Mouse (Mus musculus) hindbrain, embryonic 14.5 days (tissue): ENCODE measurements at regions not wholly inside any gene's neighbourhood (a gene's known extent, or its start where the extent isn't known, plus 50 kb on each side); places are given as distances from the start of the nearest gene placed in this dataset.
A peak's percentile ranks its signal among the peaks of the same experiment; 100 is the strongest.
"Not testable (repeated sequence)": the region's sequence is repeated elsewhere in the genome, so short reads cannot be mapped to it uniquely, and the experiment has no call there.

ENCODE experiments used
- ATAC-seq: fragments of 200-750 bp; cut with Nextera tagmentation; 2 replicates; pipeline ENCODE4 v1.8.0; 2017; ENCODE audit warnings: moderate number of reproducible peaks, mild to moderate bottlenecking, moderate TSS enrichment, moderate library complexity; ENCODE audit not compliant: low FRiP score
- DNase-seq: peaks from one replicate; pipeline ENCODE4 v3.0.0-alpha.2; 2015; ENCODE audit warnings: low spot score
- H3K27ac ChIP-seq: fragments of 300-500 bp; sonication (generic); 2 replicates; pipeline ENCODE4 v1.5.1; 2014; ENCODE audit warnings: mild to moderate bottlenecking, moderate library complexity
- H3K27me3 ChIP-seq: fragments of 300-500 bp; sonication (generic); 2 replicates; pipeline ENCODE4 v1.6.1; 2014; ENCODE audit warnings: mild to moderate bottlenecking, low read length, mixed read lengths; ENCODE audit not compliant: control insufficient read depth, insufficient read depth
- H3K36me3 ChIP-seq: fragments of 300-500 bp; sonication (generic); replicated peaks from 2 replicates; pipeline ENCODE4 v1.6.1; 2014; ENCODE audit not compliant: control insufficient read depth, insufficient read depth
- H3K4me1 ChIP-seq: fragments of 300-500 bp; sonication (generic); replicated peaks from 2 replicates; pipeline ENCODE4 v1.6.1; 2014; ENCODE audit warnings: antibody characterized with exemption, low read length, mixed read lengths; ENCODE audit not compliant: control insufficient read depth, insufficient read depth
- H3K4me2 ChIP-seq: fragments of 300-500 bp; sonication (generic); replicated peaks from 2 replicates; pipeline ENCODE4 v1.6.1; 2014; ENCODE audit warnings: mild to moderate bottlenecking, moderate library complexity
- H3K4me3 ChIP-seq: fragments of 300-500 bp; sonication (generic); replicated peaks from 2 replicates; pipeline ENCODE4 v1.5.1; 2014; ENCODE audit warnings: mild to moderate bottlenecking, low read length
- H3K9ac ChIP-seq: fragments of 300-500 bp; sonication (generic); 2 replicates; pipeline ENCODE4 v1.6.1; 2014
- H3K9me3 ChIP-seq: fragments of 300-500 bp; sonication (generic); 2 replicates; pipeline ENCODE4 v1.6.1; 2016; ENCODE audit warnings: low read length; ENCODE audit not compliant: control insufficient read depth
- WGBS: fragments of 180-500 bp; shearing (Covaris S2); extraction: QIAGEN DNeasy Blood & Tissue Kit; methylation state at CpG from one replicate; pipeline ENCODE4 v1.1.7; 2014; 5-methylcytosine and 5-hydroxymethylcytosine counted together

DNA sequence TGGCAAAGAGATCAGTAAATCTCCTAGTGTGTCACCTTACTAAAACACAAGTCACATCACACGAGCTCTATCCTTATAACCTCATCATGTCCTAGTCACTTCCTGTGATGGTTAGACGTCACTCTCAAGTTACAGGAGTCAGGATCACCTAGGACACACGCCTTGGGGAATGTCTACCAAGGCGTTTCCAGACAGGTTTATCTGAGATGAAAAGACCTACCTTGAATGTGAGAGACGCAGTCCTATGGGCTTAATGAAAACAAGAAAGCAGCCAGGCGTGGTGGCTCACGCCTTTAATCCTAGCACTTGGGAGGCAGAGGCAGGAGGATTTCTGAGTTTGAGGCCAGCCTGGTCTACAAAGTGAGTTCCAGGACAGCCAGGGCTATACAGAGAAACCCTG, 185.0 kb upstream of the Rpl38 start:
- not testable (repeated sequence) for ATAC-seq, H3K27ac ChIP-seq, H3K4me3 ChIP-seq, H3K9me3 ChIP-seq, H3K4me2 ChIP-seq, DNase-seq, H3K36me3 ChIP-seq, H3K27me3 ChIP-seq, H3K9ac ChIP-seq
- peaks cover 17% of the 10 kb centered on the region; the same call in 1 of the 2 replicates for H3K4me1 ChIP-seq
- WGBS = 92% methylated on average over 7 of the region's 7 CpGs

- Histone ChIP-seq H3K9ac (no peak overlapping the region), H3K36me3 (no peaks in the 10 kb centered on the region), H3K9me3 (no peaks in the 10 kb centered on the region), H3K27me3 (0 out of 2 replicates have a peak, but pooled peaks cover 4% of the 10 kb centered on the region), H3K4me3 (no peak overlapping the region), H3K27ac (no peak overlapping the region), H3K4me2 (no peak overlapping the region), H3K4me1 (peaks cover 19% of the 10 kb centered on the region; the same call in 1 of the 2 replicates)
- DNase-seq = no peak
- no peak for ATAC-seq
- WGBS = 59% methylated on average over 10 of the region's 10 CpGs
Measured at GRCm38 (mm10) chr11:114482070-114482469, 186.3 kb upstream of the Rpl38 start.

DNA sequence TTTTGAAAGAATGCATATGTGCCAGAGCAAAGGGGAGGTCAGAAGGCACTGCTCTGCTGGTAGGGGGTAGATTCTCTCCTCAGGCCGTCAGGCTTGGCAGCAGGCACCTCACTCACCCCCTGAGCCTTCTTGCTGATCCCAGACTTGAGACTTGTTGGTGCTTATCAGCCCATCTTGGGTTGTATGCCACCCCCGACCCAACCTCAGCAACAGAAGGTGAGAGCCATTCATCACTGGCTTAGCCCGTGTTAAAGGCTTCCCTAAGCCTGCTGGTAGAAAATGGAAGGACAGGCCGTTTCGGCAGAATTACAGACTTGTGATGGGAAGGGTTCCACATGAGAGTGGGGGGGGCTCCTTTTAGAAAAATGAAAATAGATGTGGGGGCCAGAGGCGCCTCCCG, 187.3 kb upstream of the Rpl38 start:
- 71% methylated on average over 7 of the region's 7 CpGs for WGBS

DNA sequence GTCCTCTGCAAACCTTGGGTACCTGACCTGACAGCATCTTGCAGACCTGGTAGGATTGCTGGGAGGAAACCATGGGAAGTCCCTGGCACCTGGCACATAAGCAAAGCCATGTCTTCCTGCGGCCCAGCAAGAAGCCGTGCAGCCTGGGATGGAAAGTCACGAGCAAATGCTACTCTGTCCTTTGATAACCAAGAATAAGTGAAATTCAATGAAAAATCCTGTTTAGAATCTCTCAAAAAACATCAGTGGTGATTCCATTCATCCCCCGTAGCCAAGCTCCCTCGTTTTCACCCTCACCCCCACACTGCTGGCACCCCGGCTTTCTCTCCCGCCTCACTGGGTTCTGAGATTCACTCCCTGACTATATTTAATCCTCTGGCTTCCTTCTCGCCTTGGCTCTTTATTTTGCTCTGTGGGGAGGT, 188.2 kb upstream of the Rpl38 start:
- H3K4me2 ChIP-seq = no peak overlapping the region
- no peak overlapping the region for H3K9ac ChIP-seq
- H3K9me3 ChIP-seq = no peaks in the 10 kb centered on the region
- ATAC-seq = no peak
- H3K27ac ChIP-seq = no peak overlapping the region
- no peak for DNase-seq
- H3K27me3 ChIP-seq = 0 out of 2 replicates have a peak, but pooled peaks cover 3% of the 10 kb centered on the region
- peaks cover 15% of the 10 kb centered on the region for H3K4me1 ChIP-seq
- no peaks in the 10 kb centered on the region for H3K36me3 ChIP-seq
- no peak overlapping the region for H3K4me3 ChIP-seq
- WGBS = 76% methylated on average over 8 of the region's 8 CpGs

More for the DNA sequence above, 187.3 kb upstream of the Rpl38 start:
- no peak overlapping the region for H3K9ac ChIP-seq
- H3K36me3 ChIP-seq = no peaks in the 10 kb centered on the region
- H3K9me3 ChIP-seq = no peaks in the 10 kb centered on the region
- H3K27me3 ChIP-seq = 0 out of 2 replicates have a peak, but pooled peaks cover 4% of the 10 kb centered on the region
- no peak overlapping the region for H3K4me2 ChIP-seq
- no peak for ATAC-seq
- no peak overlapping the region for H3K4me3 ChIP-seq
- H3K27ac ChIP-seq = no peak overlapping the region
- H3K4me1 ChIP-seq = peaks cover 10% of the 10 kb centered on the region; the same call in 1 of the 2 replicates
- DNase-seq = no peak

GRCm38 (mm10) chr11:114478736-114479135, 189.6 kb upstream of the Rpl38 start:
- no peak overlapping the region for H3K9ac ChIP-seq
- H3K4me1 ChIP-seq = peaks cover 9% of the 10 kb centered on the region; the same call in 1 of the 2 replicates
- ATAC-seq = no peak
- no peak overlapping the region for H3K4me2 ChIP-seq
- WGBS = 11% methylated on average over 7 of the region's 7 CpGs
- H3K36me3 ChIP-seq = no peaks in the 10 kb centered on the region
- no peaks in the 10 kb centered on the region for H3K27me3 ChIP-seq
- no peak overlapping the region for H3K4me3 ChIP-seq
- H3K27ac ChIP-seq = no peak overlapping the region
- H3K9me3 ChIP-seq = no peaks in the 10 kb centered on the region
- DNase-seq = no peak

DNA sequence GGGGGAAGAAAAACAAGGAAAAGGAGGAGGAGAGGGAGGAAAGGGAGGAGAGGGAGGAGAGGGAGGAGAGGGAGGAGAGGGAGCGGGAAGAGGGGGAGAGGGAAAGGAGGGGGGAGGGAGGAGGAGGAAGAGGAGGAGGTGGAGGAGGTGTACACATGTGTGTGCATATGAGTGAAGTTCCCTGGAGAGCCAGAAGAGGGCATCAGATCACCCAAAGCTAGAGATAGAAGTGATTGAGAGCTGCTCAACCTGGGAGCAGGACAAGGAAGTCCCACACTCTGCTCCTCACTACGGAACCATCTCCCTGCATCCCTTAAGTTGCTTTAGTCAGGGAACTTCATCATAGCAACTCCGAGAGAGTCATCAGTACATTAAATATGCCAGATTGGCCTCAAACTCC, 191.0 kb upstream of the Rpl38 start:
- H3K9me3 ChIP-seq = no peaks in the 10 kb centered on the region
- DNase-seq = no peak
- no peaks in the 10 kb centered on the region for H3K27me3 ChIP-seq
- no peaks in the 10 kb centered on the region for H3K36me3 ChIP-seq
- no peak overlapping the region for H3K4me3 ChIP-seq
- H3K4me2 ChIP-seq = no peak overlapping the region
- WGBS = 76% methylated on average over 3 of the region's 3 CpGs
- peaks cover 17% of the 10 kb centered on the region for H3K4me1 ChIP-seq
- ATAC-seq = no peak
- H3K27ac ChIP-seq = no peak overlapping the region
- no peak overlapping the region for H3K9ac ChIP-seq

DNA sequence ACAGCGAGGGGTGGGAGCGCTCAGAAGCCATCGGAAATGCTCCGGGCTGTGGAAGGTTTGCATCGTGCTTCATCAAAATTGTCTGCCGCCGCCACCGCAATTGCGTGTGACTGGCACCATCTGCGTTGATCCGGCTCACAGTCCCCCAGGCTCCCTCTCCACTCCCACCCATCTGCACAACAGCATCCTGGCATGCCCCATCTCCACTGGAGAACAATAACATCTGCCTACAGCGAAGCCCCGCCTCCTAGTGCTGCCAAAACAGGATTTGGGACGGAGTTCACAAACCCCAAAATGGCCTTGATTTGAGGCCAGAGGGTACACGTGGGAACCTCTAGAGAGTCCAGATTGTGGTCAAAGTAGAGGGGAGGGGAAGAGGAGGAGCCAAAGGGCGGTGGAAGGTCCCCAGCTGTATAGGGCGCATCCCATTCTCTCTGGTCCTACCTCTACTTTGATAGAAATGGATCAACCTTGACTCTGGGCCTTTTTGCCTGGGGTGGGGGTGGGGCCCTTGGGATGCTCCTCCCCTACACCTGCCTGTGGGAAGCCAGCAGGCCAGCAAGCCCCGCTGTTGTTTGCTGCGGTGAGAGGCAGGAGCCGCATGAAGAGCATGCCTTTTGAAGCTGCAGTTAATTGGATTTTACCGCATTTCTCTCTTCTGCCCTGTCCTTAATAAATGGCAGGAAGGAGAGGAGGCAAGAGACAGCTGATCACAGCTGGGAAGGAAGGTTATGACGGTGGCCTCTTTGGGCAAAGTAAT, 195.6 kb upstream of the Rpl38 start:
- peak overlapping the region; percentile 17 for H3K27ac ChIP-seq
- DNase-seq (peak; percentile 44), ATAC-seq (peak; percentile 67)
- peaks cover 32% of the 10 kb centered on the region for H3K4me1 ChIP-seq
- WGBS = 4% methylated on average over 22 of the region's 22 CpGs
- H3K9ac ChIP-seq = no peak overlapping the region; the same call in 1 of the 2 replicates
- H3K27me3 ChIP-seq = no peaks in the 10 kb centered on the region
- H3K4me3 ChIP-seq = no peak overlapping the region
- H3K36me3 ChIP-seq = no peaks in the 10 kb centered on the region
- no peaks in the 10 kb centered on the region for H3K9me3 ChIP-seq
- H3K4me2 ChIP-seq = peak overlapping the region; percentile 30

GRCm38 (mm10) chr11:114468394-114468793, 199.9 kb upstream of the Rpl38 start:
- Histone ChIP-seq H3K4me3 (no peak overlapping the region), H3K4me2 (peak overlapping the region; percentile 16; the same call in 1 of the 2 replicates), H3K4me1 (peaks cover 55% of the 10 kb centered on the region), H3K9ac (no peak overlapping the region), H3K27ac (no peak overlapping the region), H3K27me3 (no peaks in the 10 kb centered on the region), H3K9me3 (no peaks in the 10 kb centered on the region), H3K36me3 (no peaks in the 10 kb centered on the region)
- ATAC-seq = peak; percentile 46; the same call in 1 of the 2 replicates
- peak; percentile 80 for DNase-seq
- WGBS = 7% methylated on average over 8 of the region's 8 CpGs

DNA sequence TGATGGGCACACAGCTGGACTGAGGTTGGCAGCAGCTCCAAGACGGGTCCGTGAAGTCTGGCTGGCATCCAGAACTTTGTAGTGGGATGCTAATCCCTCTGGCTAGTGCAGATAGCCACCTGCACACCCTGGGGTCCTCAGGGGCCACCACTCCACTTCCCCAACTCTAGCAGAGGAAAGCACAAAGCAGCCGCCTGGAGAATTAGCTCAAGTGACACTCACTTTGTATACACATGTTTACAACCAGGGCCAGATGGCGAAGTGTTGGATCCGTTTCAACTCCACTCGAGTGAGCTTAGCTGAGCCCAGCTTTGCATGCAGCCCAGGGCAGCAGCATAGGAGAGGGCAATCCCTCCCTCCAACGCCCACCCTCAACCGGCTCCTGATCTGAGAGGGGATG, 200.5 kb upstream of the Rpl38 start:
- no peaks in the 10 kb centered on the region for H3K36me3 ChIP-seq
- H3K4me3 ChIP-seq = no peak overlapping the region
- DNase-seq (peak; percentile 77), ATAC-seq (peak; percentile 70)
- no peaks in the 10 kb centered on the region for H3K27me3 ChIP-seq
- 11% methylated on average over 8 of the region's 8 CpGs for WGBS
- peaks cover 49% of the 10 kb centered on the region for H3K4me1 ChIP-seq
- peak overlapping the region; percentile 16 for H3K4me2 ChIP-seq
- no peaks in the 10 kb centered on the region for H3K9me3 ChIP-seq
- H3K9ac ChIP-seq = no peak overlapping the region
- H3K27ac ChIP-seq = peak overlapping the region; percentile 70
